Mouse (Mus musculus) adrenal gland, postnatal 10 days (tissue): ENCODE results near the gene Nfasc. TPM values are rescaled to one million over a fixed set of nuclear protein-coding genes. Genes with fewer than 3 reads are reported as not detected.

ENCODE experiments used
- DNase-seq: peaks from one replicate; pipeline ENCODE4 v3.0.0; 2021; ENCODE audit warnings: mixed read lengths
- total RNA-seq, 2 experiments: library from RNA; stranded (reverse); gene quantifications; 2 replicates each; pipeline ENCODE4 v1.2.3; 2021

Gene Nfasc
- total RNA-seq, 2 experiments from 2014 or later = 4.0 to 7.2 TPM

GRCm38 (mm10) chr1:132732307-132732706 lies 9.3 kb downstream of the Nfasc start:
- DNase-seq = no peak

GRCm38 (mm10) chr1:132727548-132727947 lies 14.0 kb downstream of the Nfasc start:
- no peak for DNase-seq

GRCm38 (mm10) chr1:132722362-132722761 lies 19.2 kb downstream of the Nfasc start:
- DNase-seq = no peak

- no peak for DNase-seq
Measured at GRCm38 (mm10) chr1:132721266-132721665, 20.3 kb downstream of the Nfasc start.

GRCm38 (mm10) chr1:132718225-132718624 lies 23.4 kb downstream of the Nfasc start:
- DNase-seq = no peak

GRCm38 (mm10) chr1:132715044-132715443 lies 26.6 kb downstream of the Nfasc start:
- no peak for DNase-seq

- no peak for DNase-seq
Measured at GRCm38 (mm10) chr1:132709419-132709818, 32.2 kb downstream of the Nfasc start.

GRCm38 (mm10) chr1:132707301-132707700 lies 34.3 kb downstream of the Nfasc start:
- no peak for DNase-seq

GRCm38 (mm10) chr1:132703467-132703866 lies 38.1 kb downstream of the Nfasc start:
- no peak for DNase-seq

GRCm38 (mm10) chr1:132696926-132697325 lies 44.7 kb downstream of the Nfasc start:
- no peak for DNase-seq

GRCm38 (mm10) chr1:132696232-132696631 lies 45.4 kb downstream of the Nfasc start:
- DNase-seq = no peak

GRCm38 (mm10) chr1:132694007-132694406 lies 47.6 kb downstream of the Nfasc start:
- DNase-seq = no peak

GRCm38 (mm10) chr1:132689181-132689580 lies 52.4 kb downstream of the Nfasc start:
- no peak for DNase-seq

GRCm38 (mm10) chr1:132678935-132679334 lies 62.7 kb downstream of the Nfasc start:
- no peak for DNase-seq

- no peak for DNase-seq
Measured at GRCm38 (mm10) chr1:132678076-132678475, 63.5 kb downstream of the Nfasc start.

GRCm38 (mm10) chr1:132672704-132673103 lies 68.9 kb downstream of the Nfasc start:
- no peak for DNase-seq

- no peak for DNase-seq
Measured at GRCm38 (mm10) chr1:132669200-132669599, 72.4 kb downstream of the Nfasc start.

GRCm38 (mm10) chr1:132660354-132660753 lies 81.2 kb downstream of the Nfasc start:
- DNase-seq = no peak

- DNase-seq = no peak
Measured at GRCm38 (mm10) chr1:132659604-132660003, 82.0 kb downstream of the Nfasc start.

GRCm38 (mm10) chr1:132655611-132656010 lies 86.0 kb downstream of the Nfasc start:
- DNase-seq = no peak

- no peak for DNase-seq
Measured at GRCm38 (mm10) chr1:132654769-132655168, 86.8 kb downstream of the Nfasc start.

- no peak for DNase-seq
Measured at GRCm38 (mm10) chr1:132653841-132654457, 87.6 kb downstream of the Nfasc start.

- no peak for DNase-seq
Measured at GRCm38 (mm10) chr1:132653161-132653560, 88.4 kb downstream of the Nfasc start.

GRCm38 (mm10) chr1:132650680-132651079 lies 90.9 kb downstream of the Nfasc start:
- DNase-seq = no peak

- no peak for DNase-seq
Measured at GRCm38 (mm10) chr1:132647958-132648357, 93.6 kb downstream of the Nfasc start.
